Mouse (Mus musculus) embryonic facial prominence, embryonic 11.5 days (tissue): ENCODE results near the gene Eva1b. TPM values are rescaled to one million over a fixed set of nuclear protein-coding genes. Genes with fewer than 3 reads are reported as not detected.

Experiments used
- ATAC-seq: fragments of 200-750 bp; cut with Nextera tagmentation; replicated peaks from 2 replicates; pipeline ENCODE4 v1.8.0; 2017; ENCODE audit warnings: low read depth; ENCODE audit not compliant: insufficient number of reproducible peaks, low FRiP score, low TSS enrichment
- DNase-seq: peaks from one replicate; pipeline ENCODE4 v3.0.0-alpha.2; 2015; ENCODE audit warnings: low spot score
- H3K27ac ChIP-seq: fragments of 300-500 bp; sonication (generic); replicated peaks from 2 replicates; pipeline ENCODE4 v1.5.1; 2014; ENCODE audit warnings: mild to moderate bottlenecking, low read depth, low read length, control low read depth
- H3K27me3 ChIP-seq: fragments of 300-500 bp; sonication (generic); 2 replicates; pipeline ENCODE4 v1.6.1; 2014; ENCODE audit warnings: mild to moderate bottlenecking, low read length, moderate library complexity, mixed read lengths; ENCODE audit not compliant: control insufficient read depth, insufficient read depth
- H3K36me3 ChIP-seq: fragments of 300-500 bp; sonication (generic); replicated peaks from 2 replicates; pipeline ENCODE4 v1.6.1; 2014; ENCODE audit warnings: low read depth, mild to moderate bottlenecking, low read length, moderate library complexity, mixed read lengths; ENCODE audit not compliant: control insufficient read depth, insufficient read depth
- H3K4me1 ChIP-seq: fragments of 300-500 bp; sonication (generic); 2 replicates; pipeline ENCODE4 v1.6.1; 2014; ENCODE audit warnings: low read length, mixed read lengths; ENCODE audit not compliant: control insufficient read depth, insufficient read depth
- H3K4me2 ChIP-seq: fragments of 300-500 bp; sonication (generic); 2 replicates; pipeline ENCODE4 v1.6.1; 2014; ENCODE audit warnings: low read depth, mild to moderate bottlenecking, control low read depth, low read length, moderate library complexity
- H3K4me3 ChIP-seq: fragments of 300-500 bp; sonication (generic); 2 replicates; pipeline ENCODE4 v1.5.1; 2014; ENCODE audit warnings: low read depth, low read length, control low read depth
- H3K9ac ChIP-seq: fragments of 300-500 bp; sonication (generic); replicated peaks from 2 replicates; pipeline ENCODE4 v1.6.1; 2014; ENCODE audit warnings: mild to moderate bottlenecking, control low read depth, low read length
- H3K9me3 ChIP-seq: fragments of 300-500 bp; sonication (generic); replicated peaks from 2 replicates; pipeline ENCODE4 v1.6.1; 2016; ENCODE audit warnings: mild to moderate bottlenecking, low read length, inconsistent platforms, mixed read lengths; ENCODE audit not compliant: control insufficient read depth
- WGBS: fragments of 180-500 bp; shearing (Covaris S2); extraction: QIAGEN DNeasy Blood & Tissue Kit; methylation state at CpG from one replicate; pipeline ENCODE4 v1.1.7; 2014; 5-methylcytosine and 5-hydroxymethylcytosine counted together
- polyA plus RNA-seq: library from polyadenylated mRNA; unstranded; fragments of >200 nt; fragmentation: Nextera tagmentation; extraction: Ambion mirVana; gene quantifications from 2 replicates; pipeline ENCODE4 v1.2.1, GENCODE M21; 2014

Eva1b gene
- polyA plus RNA-seq, 1 experiment from 2014 or later, result 48.9 TPM

GRCm38 (mm10) chr4:126115411-126115810 is 32.1 kb upstream of the Eva1b start:
- H3K27me3 ChIP-seq, result no peaks in the 10 kb centered on the region
- no peaks in the 10 kb centered on the region for H3K36me3 ChIP-seq
- WGBS, result 77% methylated on average over 9 of the region's 9 CpGs
- no peak overlapping the region for H3K4me2 ChIP-seq
- H3K9me3 ChIP-seq, result no peaks in the 10 kb centered on the region
- DNase-seq (no peak), ATAC-seq (no peak)
- H3K4me3 ChIP-seq, result no peak overlapping the region
- no peak overlapping the region for H3K9ac ChIP-seq
- no peak overlapping the region for H3K27ac ChIP-seq
- peaks cover 6% of the 10 kb centered on the region for H3K4me1 ChIP-seq

- WGBS, result 73% methylated on average over 6 of the region's 6 CpGs
- DNase-seq (no peak), ATAC-seq (no peak)
- H3K36me3 ChIP-seq, result no peaks in the 10 kb centered on the region
- no peak overlapping the region for H3K4me2 ChIP-seq
- H3K27ac ChIP-seq, result no peak overlapping the region
- peaks cover under 1% of the 10 kb centered on the region; the same call in 1 of the 2 replicates for H3K4me1 ChIP-seq
- H3K9me3 ChIP-seq, result no peaks in the 10 kb centered on the region
- no peak overlapping the region for H3K9ac ChIP-seq
- H3K4me3 ChIP-seq, result no peak overlapping the region
- H3K27me3 ChIP-seq, result no peaks in the 10 kb centered on the region
These were observed 31.5 kb upstream of the Eva1b start for GRCm38 (mm10) chr4:126115871-126116521.

GRCm38 (mm10) chr4:126117116-126117515 is 30.4 kb upstream of the Eva1b start:
- Histone ChIP-seq H3K36me3 (no peaks in the 10 kb centered on the region), H3K4me3 (no peak overlapping the region), H3K27ac (no peak overlapping the region), H3K9me3 (no peaks in the 10 kb centered on the region), H3K4me1 (no peaks in the 10 kb centered on the region), H3K27me3 (no peaks in the 10 kb centered on the region), H3K9ac (no peak overlapping the region), H3K4me2 (no peak overlapping the region)
- no peak for ATAC-seq
- DNase-seq, result no peak
- 91% methylated on average over 8 of the region's 8 CpGs for WGBS

GRCm38 (mm10) chr4:126118651-126119050 is 28.9 kb upstream of the Eva1b start:
- H3K4me3 ChIP-seq, result no peak overlapping the region
- H3K27me3 ChIP-seq, result no peaks in the 10 kb centered on the region
- no peak for ATAC-seq
- H3K4me1 ChIP-seq, result no peaks in the 10 kb centered on the region
- H3K36me3 ChIP-seq, result no peaks in the 10 kb centered on the region
- H3K9ac ChIP-seq, result no peak overlapping the region
- H3K4me2 ChIP-seq, result no peak overlapping the region
- H3K9me3 ChIP-seq, result no peaks in the 10 kb centered on the region
- no peak for DNase-seq
- WGBS, result 86% methylated on average over 4 of the region's 4 CpGs
- H3K27ac ChIP-seq, result no peak overlapping the region

GRCm38 (mm10) chr4:126119051-126119450 is 28.5 kb upstream of the Eva1b start:
- no peaks in the 10 kb centered on the region for H3K9me3 ChIP-seq
- 85% methylated on average over 1 of the region's 1 CpGs for WGBS
- no peak overlapping the region for H3K4me2 ChIP-seq
- H3K36me3 ChIP-seq, result no peaks in the 10 kb centered on the region
- H3K4me3 ChIP-seq, result no peak overlapping the region
- H3K27me3 ChIP-seq, result no peaks in the 10 kb centered on the region
- no peak for ATAC-seq
- DNase-seq, result no peak
- no peak overlapping the region for H3K27ac ChIP-seq
- H3K4me1 ChIP-seq, result no peaks in the 10 kb centered on the region
- no peak overlapping the region for H3K9ac ChIP-seq

GRCm38 (mm10) chr4:126120052-126120451 is 27.5 kb upstream of the Eva1b start:
- WGBS, result 87% methylated on average over 5 of the region's 5 CpGs
- no peak overlapping the region for H3K4me3 ChIP-seq

GRCm38 (mm10) chr4:126120506-126120905 is 27.0 kb upstream of the Eva1b start:
- Histone ChIP-seq H3K9me3 (no peaks in the 10 kb centered on the region), H3K27ac (no peak overlapping the region), H3K36me3 (peaks cover 4% of the 10 kb centered on the region), H3K4me2 (no peak overlapping the region), H3K4me3 (no peak overlapping the region), H3K27me3 (no peaks in the 10 kb centered on the region), H3K4me1 (no peaks in the 10 kb centered on the region), H3K9ac (no peak overlapping the region)
- ATAC-seq, result no peak
- DNase-seq, result no peak
- 98% methylated on average over 2 of the region's 2 CpGs for WGBS

More at GRCm38 (mm10) chr4:126120052-126120451, 27.5 kb upstream of the Eva1b start:
- H3K4me1 ChIP-seq, result no peaks in the 10 kb centered on the region
- H3K4me2 ChIP-seq, result no peak overlapping the region
- no peak overlapping the region for H3K9ac ChIP-seq
- DNase-seq (no peak), ATAC-seq (no peak)
- H3K27ac ChIP-seq, result no peak overlapping the region
- no peaks in the 10 kb centered on the region for H3K9me3 ChIP-seq
- no peaks in the 10 kb centered on the region for H3K27me3 ChIP-seq
- H3K36me3 ChIP-seq, result peaks cover 4% of the 10 kb centered on the region

- H3K27ac ChIP-seq, result no peak overlapping the region
- DNase-seq, result no peak
- no peaks in the 10 kb centered on the region for H3K27me3 ChIP-seq
- H3K36me3 ChIP-seq, result peaks cover 6% of the 10 kb centered on the region
- 93% methylated on average over 10 of the region's 10 CpGs for WGBS
- H3K4me1 ChIP-seq, result no peaks in the 10 kb centered on the region
- no peaks in the 10 kb centered on the region for H3K9me3 ChIP-seq
- H3K4me2 ChIP-seq, result no peak overlapping the region
- H3K9ac ChIP-seq, result no peak overlapping the region
- no peak for ATAC-seq
- H3K4me3 ChIP-seq, result no peak overlapping the region
These were observed 24.1 kb upstream of the Eva1b start for GRCm38 (mm10) chr4:126123309-126124040.
